In the genomic region with DNA sequence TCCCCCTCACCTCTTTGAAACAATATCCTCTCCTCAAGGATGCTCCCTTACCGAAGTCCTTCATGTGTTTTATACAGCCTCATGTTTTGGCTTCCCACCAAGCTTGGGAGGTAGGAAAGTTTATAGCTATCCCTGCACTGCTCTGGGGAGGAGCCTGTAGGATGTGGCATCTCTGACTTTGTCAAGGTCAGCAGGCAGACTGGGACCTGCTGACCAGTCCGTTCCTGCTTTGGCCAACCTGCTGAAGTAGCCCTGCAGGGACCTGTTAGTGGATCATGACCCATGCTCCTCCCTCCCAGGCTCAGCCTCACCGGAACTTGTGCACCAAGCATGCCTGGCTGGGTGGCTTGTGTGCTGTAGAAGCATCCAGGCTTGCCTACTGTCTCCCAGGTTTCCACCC, we compare ENCODE assay signal across 16 mouse cellular contexts. TPM values are rescaled to one million over a fixed set of nuclear protein-coding genes. Genes with fewer than 3 reads are reported as not detected.
"Had no signal": no experiment of that assay in that cellular context is flagged by ENCODE, and none has a peak within 500 bp of the region (broad histone marks: within the 10 kb centered on the region; RNA-seq: fewer than 3 reads in every experiment).

No protein-coding gene starts in this region.

- H3K4me3 ChIP-seq: limb, embryonic 13.5 days; liver, embryonic 15.5 days; midbrain, embryonic 13.5 days had no signal

- ATAC-seq: hindbrain, postnatal 0 days; lung, postnatal 0 days; midbrain, embryonic 13.5 days had no signal

- DNase-seq: left cerebral cortex, postnatal 4 days; lung, adult 2 months; lung, postnatal 36 days; right cerebral cortex, postnatal 14 days had no signal

- H3K27ac ChIP-seq: hindbrain, postnatal 0 days; kidney, postnatal 0 days; limb, embryonic 13.5 days; liver, embryonic 15.5 days; midbrain, embryonic 13.5 days had no signal

- H3K9me3 ChIP-seq: limb, embryonic 13.5 days; liver, embryonic 15.5 days; midbrain, embryonic 13.5 days had no signal

- H3K4me2 ChIP-seq: limb, embryonic 13.5 days; liver, embryonic 15.5 days; midbrain, embryonic 13.5 days had no signal

- H3K9ac ChIP-seq: limb, embryonic 13.5 days; liver, embryonic 15.5 days; midbrain, embryonic 13.5 days had no signal

- H3K36me3 ChIP-seq: limb, embryonic 13.5 days; liver, embryonic 15.5 days; midbrain, embryonic 13.5 days had no signal

RNA-seq across cellular contexts. Expression of a gene that starts 4.5 kb away (rescaled TPM):
- total RNA-seq: megakaryocyte progenitor cell, adult 5-6 weeks had no signal
- polyA plus RNA-seq: intestine, embryonic 14.5 days had no signal

RNA-seq across cellular contexts. Expression of a gene that starts 25.1 kb away (rescaled TPM):
- total RNA-seq: liver, adult 2 months; megakaryocyte progenitor cell, adult 5-6 weeks had no signal
- polyA plus RNA-seq: liver, adult 2 months had no signal

RNA-seq across cellular contexts. Expression of a gene that starts 39.1 kb away (rescaled TPM):
- total RNA-seq: hindbrain, postnatal 0 days; left cerebral cortex, postnatal 4 days; megakaryocyte progenitor cell, adult 5-6 weeks; midbrain, postnatal 0 days had no signal
- polyA plus RNA-seq: intestine, embryonic 14.5 days; limb, embryonic 13.5 days; lung, adult 2 months; midbrain, embryonic 13.5 days; neural tube, embryonic 14.5 days; stomach, embryonic 16.5 days had no signal
